Mouse (Mus musculus) kidney, adult 2 months (tissue): Measurements from ENCODE around the gene Fam243. TPM values are rescaled to one million over a fixed set of nuclear protein-coding genes. Genes with fewer than 3 reads are reported as not detected.

Experiments used
- DNase-seq: peaks from one replicate; pipeline ENCODE4 v3.0.0; 2021
- H3K27ac ChIP-seq: fragments of 200-500 bp; 2 replicates; pipeline ENCODE4 v1.5.1; 2012; ENCODE audit warnings: low read depth, low read length, control low read depth, inconsistent platforms; ENCODE audit not compliant: insufficient read depth
- H3K27me3 ChIP-seq: fragments of 200-500 bp; replicated peaks from 2 replicates; pipeline ENCODE4 v1.6.1; 2012; ENCODE audit warnings: mild to moderate bottlenecking, moderate library complexity, low read length, inconsistent platforms; ENCODE audit not compliant: control insufficient read depth, insufficient read depth
- H3K36me3 ChIP-seq: fragments of 200-500 bp; 2 replicates; pipeline ENCODE4 v1.6.1; 2012; ENCODE audit warnings: mild to moderate bottlenecking, moderate library complexity, low read length, inconsistent platforms; ENCODE audit not compliant: control insufficient read depth, insufficient read depth
- H3K4me1 ChIP-seq: fragments of 200-500 bp; 2 replicates; pipeline ENCODE4 v1.6.1; 2011; ENCODE audit warnings: low read length; ENCODE audit not compliant: control insufficient read depth, insufficient read depth
- H3K4me3 ChIP-seq: fragments of 200-500 bp; 2 replicates; pipeline ENCODE4 v1.5.1; 2011; ENCODE audit warnings: mild to moderate bottlenecking, low read depth, low read length, control low read depth; ENCODE audit not compliant: insufficient read depth
- CTCF ChIP-seq: fragments of 200-500 bp; conservative IDR thresholded peaks from 2 replicates; pipeline ENCODE4 v1.5.1; 2011; ENCODE audit warnings: low read depth, mild to moderate bottlenecking, control low read depth, low read length, moderate library complexity, mixed read lengths; ENCODE audit not compliant: insufficient read depth, insufficient read length
- POLR2A ChIP-seq: fragments of 200-500 bp; IDR thresholded peaks from one replicate; pipeline ENCODE4 v1.6.1; 2011; ENCODE audit warnings: low read depth, low read length, control low read depth
- WGBS: fragments of 180-500 bp; shearing (Covaris S2); methylation state at CpG from one replicate; pipeline ENCODE4 v1.1.7; 2018; 5-methylcytosine and 5-hydroxymethylcytosine counted together
- polyA plus RNA-seq: library from polyadenylated mRNA; depleted of rRNA; stranded (reverse); fragments of >200 nt; gene quantifications from 2 replicates; pipeline ENCODE4 v1.2.3, GENCODE M21; 2012

The Fam243 gene
- polyA plus RNA-seq, 1 experiment: 0.74 TPM

- Histone ChIP-seq H3K36me3 (no peaks in the 10 kb centered on the region), H3K27ac (no peak within 1 kb of the TSS), H3K4me1 (no peaks in the 10 kb centered on the region), H3K4me3 (no peak within 1 kb of the TSS), H3K27me3 (no peaks in the 10 kb centered on the region)
- no peak for DNase-seq
- no peak for TF ChIP-seq POLR2A
- TF ChIP-seq CTCF: no peak
- 50% methylated on average over 10 of the region's 10 CpGs for WGBS
These were observed 29.1 kb downstream of the Fam243 start, which contains the start of gene Kcne2 for GRCm38 (mm10) chr16:92292101-92292500. Kcne2 (plus strand) TSS chr16:92292389.

GRCm38 (mm10) chr16:92290045-92290444, 31.2 kb downstream of the Fam243 start:
- Histone ChIP-seq H3K27me3 (no peaks in the 10 kb centered on the region), H3K4me3 (no peak overlapping the region), H3K36me3 (no peaks in the 10 kb centered on the region), H3K27ac (no peak overlapping the region), H3K4me1 (no peaks in the 10 kb centered on the region)
- no peak for TF ChIP-seq POLR2A
- TF ChIP-seq CTCF: no peak
- DNase-seq: no peak

- peak; percentile 46 for DNase-seq
- no peaks in the 10 kb centered on the region for H3K27me3 ChIP-seq
- 73% methylated on average over 9 of the region's 9 CpGs for WGBS
- TF ChIP-seq POLR2A: no peak
- TF ChIP-seq CTCF: peak; percentile 59
- H3K36me3 ChIP-seq: no peaks in the 10 kb centered on the region
- no peak overlapping the region for H3K4me3 ChIP-seq
- H3K4me1 ChIP-seq: no peaks in the 10 kb centered on the region
- no peak overlapping the region for H3K27ac ChIP-seq
These were observed 32.5 kb downstream of the Fam243 start for GRCm38 (mm10) chr16:92288778-92289177.

- whole genome bisulfite sequencing: 9% methylated on average over 7 of the region's 7 CpGs
- no peak for TF ChIP-seq POLR2A
- peak; percentile 82 for TF ChIP-seq CTCF
These were observed 34.6 kb downstream of the Fam243 start for GRCm38 (mm10) chr16:92286609-92287008.

GRCm38 (mm10) chr16:92285068-92285467, 36.2 kb downstream of the Fam243 start:
- no peaks in the 10 kb centered on the region for H3K27me3 ChIP-seq
- H3K27ac ChIP-seq: no peak overlapping the region
- DNase-seq: no peak
- H3K4me3 ChIP-seq: no peak overlapping the region
- WGBS: 50% methylated on average over 10 of the region's 10 CpGs
- H3K4me1 ChIP-seq: no peaks in the 10 kb centered on the region
- TF ChIP-seq POLR2A (no peak), CTCF (no peak)
- H3K36me3 ChIP-seq: no peaks in the 10 kb centered on the region

More at GRCm38 (mm10) chr16:92286609-92287008, 34.6 kb downstream of the Fam243 start:
- Histone ChIP-seq H3K4me1 (no peaks in the 10 kb centered on the region), H3K36me3 (no peaks in the 10 kb centered on the region), H3K27ac (no peak overlapping the region), H3K4me3 (no peak overlapping the region), H3K27me3 (no peaks in the 10 kb centered on the region)
- peak; percentile 88 for DNase-seq

GRCm38 (mm10) chr16:92282671-92283070, 38.6 kb downstream of the Fam243 start:
- Histone ChIP-seq H3K4me1 (no peaks in the 10 kb centered on the region), H3K27me3 (no peaks in the 10 kb centered on the region), H3K27ac (no peak overlapping the region), H3K36me3 (no peaks in the 10 kb centered on the region), H3K4me3 (no peak overlapping the region)
- TF ChIP-seq CTCF (no peak), POLR2A (no peak)
- WGBS: 80% methylated on average over 5 of the region's 5 CpGs
- no peak for DNase-seq

- H3K27me3 ChIP-seq: no peaks in the 10 kb centered on the region
- peak; percentile 28 for DNase-seq
- TF ChIP-seq POLR2A (no peak), CTCF (no peak)
- WGBS: 72% methylated on average over 4 of the region's 4 CpGs
- no peaks in the 10 kb centered on the region for H3K4me1 ChIP-seq
- H3K27ac ChIP-seq: no peak overlapping the region
- H3K36me3 ChIP-seq: no peaks in the 10 kb centered on the region
- no peak overlapping the region for H3K4me3 ChIP-seq
These were observed 45.7 kb downstream of the Fam243 start for GRCm38 (mm10) chr16:92275526-92275925.
